Mouse (Mus musculus) olfactory bulb, adult 2 months (tissue): Measurements from ENCODE around the gene Itgb1bp2. TPM values are rescaled to one million over a fixed set of nuclear protein-coding genes. Genes with fewer than 3 reads are reported as not detected.

ENCODE experiments used
- H3K27ac ChIP-seq: fragments of 200-500 bp; 2 replicates; pipeline ENCODE4 v1.5.1; 2012; ENCODE audit warnings: low read depth, low read length; ENCODE audit not compliant: insufficient read depth
- H3K4me1 ChIP-seq: fragments of 200-500 bp; 2 replicates; pipeline ENCODE4 v1.6.1; 2012; ENCODE audit warnings: low read length; ENCODE audit not compliant: control insufficient read depth, insufficient read depth
- H3K4me3 ChIP-seq: fragments of 200-500 bp; 2 replicates; pipeline ENCODE4 v1.5.1; 2012; ENCODE audit warnings: mild to moderate bottlenecking, low read depth, low read length, moderate library complexity; ENCODE audit not compliant: insufficient read depth
- CTCF ChIP-seq: fragments of 200-500 bp; IDR thresholded peaks from 2 replicates; pipeline ENCODE4 v1.5.1; 2012; ENCODE audit warnings: low read depth, mild to moderate bottlenecking, low read length, moderate library complexity; ENCODE audit not compliant: insufficient read depth
- POLR2A ChIP-seq: fragments of 200-500 bp; IDR thresholded peaks from 2 replicates; pipeline ENCODE4 v1.6.1; 2012; ENCODE audit warnings: mild to moderate bottlenecking, low read depth, low read length, moderate library complexity; ENCODE audit not compliant: insufficient read depth
- WGBS: fragments of 180-500 bp; shearing (Covaris S2); methylation state at CpG from one replicate; pipeline ENCODE4 v1.1.7; 2018; 5-methylcytosine and 5-hydroxymethylcytosine counted together
- polyA plus RNA-seq: library from polyadenylated mRNA; stranded (reverse); fragments of >200 nt; gene quantifications from 2 replicates; pipeline ENCODE4 v1.2.4, GENCODE M21; 2012; ENCODE audit warnings: low replicate concordance; ENCODE audit not compliant: missing spikeins, insufficient read depth, insufficient read length

Gene Itgb1bp2
- polyA plus RNA-seq, result not detected in 2 replicates

DNA sequence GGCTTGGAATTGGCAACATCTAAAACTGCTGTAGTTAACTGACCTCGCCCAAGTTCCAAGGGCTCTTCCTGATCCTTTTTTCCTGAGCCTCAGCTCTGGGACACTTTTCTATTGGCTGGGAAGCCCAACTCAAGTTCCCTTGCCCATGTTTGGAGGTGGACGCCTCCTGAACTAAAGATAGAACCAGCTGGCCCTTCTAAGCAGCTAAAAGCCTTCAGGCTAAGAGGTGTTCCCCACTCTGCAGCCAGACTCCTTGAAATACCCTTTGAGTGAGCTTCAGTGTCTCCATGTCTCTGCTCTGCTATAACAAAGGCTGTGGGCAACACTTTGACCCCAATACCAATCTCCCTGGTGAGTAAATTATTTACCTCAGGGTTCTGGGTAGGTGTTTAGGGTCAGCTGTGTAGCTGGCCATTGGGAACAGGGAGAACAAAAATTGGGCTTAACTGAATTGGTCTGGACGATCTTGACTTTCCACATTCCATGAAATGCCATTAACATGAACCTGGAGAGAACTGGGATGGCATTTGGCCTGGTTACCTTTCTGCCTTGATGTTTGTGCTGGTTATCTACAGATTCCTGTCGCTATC, at the start of gene Itgb1bp2:
TSS of gene Itgb1bp2 (plus strand) at position 203 of the 590 bp plus-strand sequence.
- Histone ChIP-seq H3K4me3 (no peak within 1 kb of the TSS), H3K4me1 (no peaks in the 10 kb centered on the region), H3K27ac (no peak within 1 kb of the TSS)
- 75% methylated on average over 4 of the region's 4 CpGs for WGBS
- TF ChIP-seq POLR2A (no peak), CTCF (no peak)

DNA sequence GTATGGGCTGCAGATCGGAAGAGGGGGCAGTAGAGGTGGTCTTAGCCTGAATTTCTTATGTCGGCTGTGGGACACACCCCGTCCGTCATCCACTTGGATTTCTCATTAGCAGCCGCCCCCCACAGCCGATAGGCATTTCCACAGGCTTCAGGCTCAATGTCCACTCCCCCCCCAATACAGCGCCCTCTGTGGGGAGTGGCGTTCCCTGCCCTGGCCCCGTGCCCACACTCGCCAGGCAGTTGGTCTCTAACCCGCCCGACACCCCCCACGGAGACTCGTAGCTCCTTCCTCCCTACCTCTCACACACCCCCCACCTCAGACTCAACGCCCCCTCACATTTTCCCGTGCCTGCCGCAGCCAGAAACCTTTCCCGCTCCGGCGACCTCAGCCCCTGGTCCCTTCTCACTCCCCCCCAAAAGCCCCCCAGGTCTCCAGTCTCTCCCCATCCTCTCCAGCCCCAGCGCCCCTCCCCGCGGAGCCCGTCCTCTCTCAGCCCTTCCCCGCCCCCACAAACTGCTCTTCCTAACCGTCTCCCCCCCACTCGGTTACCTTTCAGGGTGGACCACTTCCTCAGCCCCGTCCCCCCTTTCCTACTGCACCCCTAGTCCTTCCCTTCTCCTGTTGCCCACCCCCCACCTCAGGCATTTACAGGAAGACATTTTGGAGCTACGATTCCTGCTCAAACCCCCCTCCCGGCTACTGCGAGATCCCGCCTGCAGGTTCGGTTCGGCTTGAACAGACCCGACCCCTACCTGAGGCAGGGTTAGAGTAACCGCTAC, 29.8 kb upstream of the Itgb1bp2 start:
- TF ChIP-seq POLR2A (no peak), CTCF (no peak)
- WGBS, result 24% methylated on average over 34 of the region's 36 CpGs
- peak overlapping the region; percentile 90 for H3K27ac ChIP-seq
- peak overlapping the region; percentile 97 for H3K4me3 ChIP-seq
- H3K4me1 ChIP-seq, result peaks cover 12% of the 10 kb centered on the region; the same call in 1 of the 2 replicates

DNA sequence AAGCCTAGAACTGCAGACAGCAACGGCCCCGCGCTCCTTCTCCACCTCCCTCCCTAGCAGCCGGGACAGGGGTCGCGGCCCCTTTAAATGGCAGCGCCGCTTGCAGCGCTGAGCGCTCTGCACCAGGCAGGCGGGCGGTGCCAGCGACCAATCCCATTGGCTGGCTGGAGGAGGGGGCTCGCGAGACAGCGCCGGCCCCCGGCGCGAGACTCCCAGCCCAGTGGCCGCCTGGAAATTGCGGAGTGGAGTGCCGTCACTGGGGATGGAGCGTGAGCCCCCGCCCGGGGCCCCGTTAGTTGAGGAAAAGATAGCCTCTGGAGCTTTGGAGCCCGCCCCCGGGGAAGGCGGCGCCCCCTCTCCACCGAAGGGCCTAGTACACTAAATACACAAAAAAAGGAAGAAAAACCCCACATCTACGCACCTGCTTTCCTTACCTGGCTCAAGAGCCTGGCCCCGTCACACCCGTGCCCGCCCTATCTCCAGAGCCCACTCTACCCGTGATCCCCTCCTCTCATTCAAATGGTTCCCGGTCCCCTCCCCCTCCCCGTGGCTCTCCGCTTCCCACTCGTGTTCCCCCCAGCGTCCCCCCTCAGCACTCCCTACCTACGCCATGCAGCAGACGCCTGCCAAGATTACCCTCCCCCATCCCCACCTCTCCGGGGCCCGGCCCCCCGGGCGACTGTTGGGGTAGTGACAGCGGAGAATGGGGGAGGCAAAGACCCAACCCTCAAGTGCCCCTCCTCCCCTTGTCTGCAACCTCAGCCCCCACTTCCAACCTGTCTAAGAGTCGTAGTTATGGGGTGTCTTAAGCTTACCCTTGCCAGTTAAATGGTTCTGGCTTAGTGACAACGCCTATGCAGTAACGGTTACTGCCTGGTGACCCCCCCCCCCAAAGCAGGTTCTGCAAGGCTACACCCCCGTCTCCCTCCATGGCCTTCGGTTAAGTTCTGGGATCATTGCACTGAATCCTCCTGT, 28.9 kb upstream of the Itgb1bp2 start:
- H3K27ac ChIP-seq, result peak overlapping the region; percentile 90
- H3K4me3 ChIP-seq, result peak overlapping the region; percentile 97
- H3K4me1 ChIP-seq, result peaks cover 12% of the 10 kb centered on the region; the same call in 1 of the 2 replicates
- WGBS, result 15% methylated on average over 53 of the region's 54 CpGs
- no peak for TF ChIP-seq CTCF
- peak; percentile 41; the same call in 1 of the 2 replicates for TF ChIP-seq POLR2A

DNA sequence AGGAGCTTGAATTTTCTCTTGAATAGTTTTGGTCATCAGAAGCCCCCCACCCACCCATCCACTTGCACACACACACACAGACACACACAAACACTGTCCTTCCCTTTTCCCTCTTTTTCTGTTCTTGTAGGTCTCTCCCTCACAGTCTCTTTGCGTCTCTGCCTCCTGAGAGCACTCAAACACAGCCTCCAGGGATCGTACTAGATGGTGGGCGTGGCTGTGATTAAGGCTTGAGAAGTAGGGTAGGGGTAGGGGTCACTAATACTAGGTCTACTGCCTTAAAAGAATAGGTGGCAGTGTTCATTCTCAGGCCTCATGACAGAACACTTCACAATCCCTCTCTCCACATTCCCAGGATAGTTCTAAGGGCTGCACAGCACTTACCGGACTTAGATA, 28.2 kb upstream of the Itgb1bp2 start, which contains the start of gene Zmym3:
TSS of gene Zmym3 (minus strand) at position 150 of the 396 bp plus-strand sequence.
- no peak for TF ChIP-seq CTCF
- no peak for TF ChIP-seq POLR2A
- H3K4me3 ChIP-seq, result peak within 1 kb of the TSS; percentile 97
- H3K27ac ChIP-seq, result peak within 1 kb of the TSS; percentile 84
- WGBS, result 22% methylated on average over 4 of the region's 4 CpGs
- H3K4me1 ChIP-seq, result peaks cover 12% of the 10 kb centered on the region; the same call in 1 of the 2 replicates

DNA sequence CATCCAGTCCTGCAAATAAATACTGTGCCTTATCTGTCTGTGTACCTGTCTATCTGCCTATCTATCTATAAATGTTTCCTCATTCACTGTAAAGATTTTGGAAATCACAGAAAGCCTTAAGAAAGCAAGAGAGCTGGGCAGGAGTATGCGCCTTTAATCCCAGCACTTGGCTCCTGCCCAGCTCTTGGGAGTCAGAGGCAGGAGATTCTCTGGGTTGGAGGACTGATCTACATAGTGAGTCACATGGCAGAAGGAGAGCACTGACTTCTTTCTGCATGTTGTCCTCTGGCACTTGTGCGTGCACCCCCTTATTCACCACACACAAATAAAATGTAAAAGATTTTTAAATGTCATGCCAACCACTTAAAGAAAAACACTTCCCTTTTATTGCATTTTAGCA, 25.4 kb upstream of the Itgb1bp2 start:
- Histone ChIP-seq H3K4me3 (no peak overlapping the region), H3K27ac (no peak overlapping the region), H3K4me1 (peaks cover 3% of the 10 kb centered on the region; the same call in 1 of the 2 replicates)
- WGBS, result 64% methylated on average over 2 of the region's 2 CpGs
- no peak for TF ChIP-seq CTCF
- no peak for TF ChIP-seq POLR2A

DNA sequence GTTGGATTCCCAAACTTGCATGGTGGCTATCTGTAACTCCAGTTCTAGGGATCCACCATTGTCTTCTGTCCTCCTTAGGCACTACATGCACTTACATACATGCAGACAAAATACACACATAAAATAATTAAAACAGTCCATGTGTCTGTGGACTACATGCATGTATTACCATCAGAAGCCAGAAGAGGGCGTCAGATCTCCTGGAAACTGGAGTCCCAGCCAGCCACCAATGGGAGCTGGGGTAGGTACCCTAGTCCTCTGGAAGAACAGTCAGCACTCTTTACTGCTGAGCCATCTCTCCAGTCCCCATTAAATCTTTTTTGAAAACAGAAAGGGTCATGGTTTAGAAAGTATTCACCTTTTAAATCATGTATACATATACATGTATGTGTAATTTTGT, 21.1 kb upstream of the Itgb1bp2 start:
- no peak for TF ChIP-seq POLR2A
- no peak for TF ChIP-seq CTCF
- H3K4me3 ChIP-seq, result no peak overlapping the region
- H3K27ac ChIP-seq, result no peak overlapping the region
- 0% methylated on average over 1 of the region's 1 CpGs for WGBS
- no peaks in the 10 kb centered on the region for H3K4me1 ChIP-seq

DNA sequence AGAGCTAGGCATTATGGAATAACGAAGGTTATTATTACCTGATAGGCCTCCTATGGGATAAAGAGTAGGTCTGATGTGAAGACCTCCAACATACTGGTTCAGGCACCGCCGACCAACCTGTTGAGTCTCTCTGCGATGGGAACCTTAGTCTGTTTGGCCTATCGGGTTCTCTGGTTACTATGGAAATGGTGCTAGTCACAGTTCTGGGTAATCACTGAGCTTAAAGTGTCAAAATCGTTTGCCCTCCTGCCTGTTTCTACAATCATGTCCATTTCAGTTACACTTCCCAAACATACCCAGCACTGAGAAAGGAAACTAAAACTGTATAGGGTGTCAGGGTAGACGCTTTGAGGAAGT, 20.1 kb upstream of the Itgb1bp2 start:
- peak overlapping the region; percentile 16 for H3K4me3 ChIP-seq
- 13% methylated on average over 7 of the region's 7 CpGs for WGBS
- TF ChIP-seq POLR2A (no peak), CTCF (no peak)
- H3K27ac ChIP-seq, result peak overlapping the region; percentile 98
- H3K4me1 ChIP-seq, result no peaks in the 10 kb centered on the region

DNA sequence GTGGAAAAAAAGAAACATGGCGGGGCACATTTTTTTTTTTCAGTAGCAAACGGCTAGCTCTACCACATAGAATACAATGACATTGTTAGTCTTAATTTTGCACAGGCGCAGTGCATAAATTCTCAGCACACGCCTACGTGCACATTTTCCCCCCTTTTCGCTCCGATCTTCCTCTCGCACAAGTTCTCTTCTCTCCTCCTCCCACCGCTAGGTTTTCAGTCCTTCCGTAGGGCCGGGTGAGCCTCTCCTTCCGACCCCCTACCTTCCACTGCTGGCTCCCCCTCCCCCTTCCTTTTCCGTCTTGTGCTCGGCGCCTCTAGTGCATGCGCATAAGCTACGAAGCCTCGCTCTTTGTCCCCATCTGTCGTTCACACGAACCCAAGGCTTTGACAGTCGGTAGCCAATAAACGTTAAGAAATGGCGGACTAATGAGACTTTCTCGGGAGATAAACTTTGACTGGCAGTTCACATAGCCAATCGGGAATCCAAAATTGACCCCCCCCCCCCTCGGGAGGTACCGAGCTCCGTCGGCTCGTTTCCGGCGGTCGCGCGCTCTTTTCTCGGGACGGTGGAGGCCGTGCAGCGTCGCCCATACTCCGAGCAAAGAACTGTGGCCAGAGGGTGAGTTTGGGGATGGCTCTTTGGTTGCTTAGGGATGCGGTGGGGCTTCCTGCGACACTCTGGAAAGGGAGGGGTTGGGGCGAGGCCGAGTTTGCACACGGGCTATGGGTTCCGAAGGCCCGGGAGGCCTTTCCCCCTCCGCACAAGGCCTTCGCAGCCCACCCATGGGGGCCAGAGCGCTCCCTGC, 19.5 kb upstream of the Itgb1bp2 start, which contains the start of gene Nono:
TSS of gene Nono (plus strand) at position 177 of the 808 bp plus-strand sequence.
- Histone ChIP-seq H3K4me1 (no peaks in the 10 kb centered on the region), H3K27ac (peak within 1 kb of the TSS; percentile 98), H3K4me3 (peak within 1 kb of the TSS; percentile 84)
- no peak for TF ChIP-seq POLR2A
- no peak for TF ChIP-seq CTCF
- 24% methylated on average over 51 of the region's 51 CpGs for WGBS
